Mouse (Mus musculus) small intestine, adult 2 months (tissue): Measurements from ENCODE around the gene Rasgrf2.

Source experiments
- CTCF ChIP-seq: fragments of 200-500 bp; IDR thresholded peaks from 2 replicates; pipeline ENCODE4 v1.5.1; 2012; ENCODE audit warnings: low read depth, mild to moderate bottlenecking, control low read depth, inconsistent platforms, low read length, moderate library complexity, mixed read lengths; ENCODE audit not compliant: insufficient replicate concordance, insufficient read length; ENCODE audit errors: extremely low read depth
- POLR2A ChIP-seq: fragments of 200-500 bp; IDR thresholded peaks from 2 replicates; pipeline ENCODE4 v1.6.1; 2012; ENCODE audit warnings: low read depth, mild to moderate bottlenecking, control low read depth, inconsistent platforms, low read length, moderate library complexity

GRCm38 (mm10) chr13:91917835-91918234 is 213.6 kb downstream of the Rasgrf2 start:
- no peak for TF ChIP-seq CTCF
- no peak for TF ChIP-seq POLR2A
